Mouse (Mus musculus): ENCODE data around the gene Nubp2.
A peak's percentile ranks its signal among the peaks of the same experiment; 100 is the strongest.

Gene Nubp2

GRCm38 (mm10) chr17:24886134-24886931 is at the start of gene Nubp2, which contains the start of gene Spsb3:
Gene Nubp2, minus strand, starts transcription at chr17:24886349.
Gene Spsb3, plus strand, starts transcription at chr17:24886643.
- DNase-seq (ENCODE audit: low read depth, low spot score), result peak; percentile 99

DNA sequence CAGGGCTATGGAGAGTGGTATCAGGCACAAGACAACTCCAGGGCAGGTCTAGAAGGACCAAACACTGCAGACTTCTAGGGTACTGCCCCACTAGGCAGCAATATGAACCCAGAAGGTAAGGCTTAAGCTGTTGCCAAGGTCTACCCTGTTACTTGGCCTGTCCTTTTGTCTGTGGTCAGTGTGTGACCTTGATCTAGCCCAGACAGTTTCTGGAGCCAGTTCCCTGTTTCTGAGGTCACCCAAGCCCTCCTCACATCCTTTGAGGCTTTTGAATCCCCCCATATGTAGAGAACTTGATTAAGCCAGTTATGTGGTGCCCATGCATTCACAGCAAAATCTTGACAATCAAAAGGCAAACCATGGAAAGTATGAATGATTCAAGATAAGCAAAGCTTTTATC is 49.5 kb upstream of the Nubp2 start:
- no peak for DNase-seq (ENCODE audit: low read depth, low spot score)

DNA sequence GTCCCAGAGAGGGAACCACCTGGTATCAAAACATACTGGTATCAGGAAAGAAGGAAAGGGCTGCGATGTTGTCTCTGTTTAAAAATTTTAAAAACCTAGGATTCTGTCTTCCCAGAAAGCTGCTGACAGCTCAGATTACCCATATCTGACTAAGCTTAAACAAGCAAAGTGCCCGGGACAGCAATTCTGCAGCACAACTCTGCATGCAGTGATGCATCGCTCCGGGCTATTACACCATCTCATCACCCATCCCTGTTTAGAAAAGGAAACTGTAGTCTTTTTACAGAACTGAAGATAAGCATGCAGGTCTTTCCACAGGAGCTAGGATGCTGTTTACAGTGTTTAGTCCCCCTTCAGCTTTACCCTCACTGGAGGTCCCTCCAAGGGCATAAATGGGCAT is 48.8 kb upstream of the Nubp2 start:
- DNase-seq (ENCODE audit: low read depth, low spot score), result no peak

GRCm38 (mm10) chr17:24933163-24933562 is 47.0 kb upstream of the Nubp2 start:
- no peak for DNase-seq (ENCODE audit: low read depth, low spot score)

DNA sequence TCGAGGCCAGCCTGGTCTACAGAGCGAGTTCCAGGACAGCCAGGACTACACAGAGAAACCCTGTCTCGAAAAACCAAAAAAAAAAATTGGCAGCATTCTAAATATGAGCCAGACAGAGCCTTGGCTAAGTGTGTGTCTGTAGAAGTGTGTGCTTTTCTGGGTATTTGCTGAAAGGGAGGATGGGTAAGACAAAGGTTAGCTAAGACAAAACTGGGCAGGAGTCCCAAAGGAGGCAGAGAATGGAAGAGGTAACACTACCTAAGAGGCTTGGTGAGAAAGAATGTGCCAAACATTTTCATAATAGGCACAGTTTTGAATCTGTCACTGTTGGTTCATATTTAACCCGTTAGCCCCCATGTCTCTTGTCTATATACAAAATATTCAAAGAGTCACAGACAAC is 46.3 kb upstream of the Nubp2 start:
- no peak for DNase-seq (ENCODE audit: low read depth, low spot score)

DNA sequence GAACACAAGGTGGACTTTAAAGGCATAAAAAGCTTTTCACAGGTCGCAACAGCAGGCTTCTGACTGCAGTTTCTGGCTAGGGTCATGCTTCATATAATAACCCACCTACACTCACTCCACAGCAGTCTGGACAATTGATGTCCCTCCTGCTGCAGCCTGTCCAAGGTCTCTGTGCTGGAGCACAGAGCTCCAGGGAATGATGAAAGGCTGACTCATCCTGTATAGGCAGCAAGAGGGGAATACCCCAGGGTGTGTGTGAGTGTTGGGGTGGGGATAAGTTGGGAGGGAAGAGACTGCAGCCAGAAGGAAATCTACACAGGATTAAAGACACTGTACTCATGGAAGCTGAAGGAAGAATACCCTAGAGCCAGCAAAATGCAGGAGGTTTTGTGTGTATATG is 43.4 kb upstream of the Nubp2 start:
- no peak for DNase-seq (ENCODE audit: low read depth, low spot score)

GRCm38 (mm10) chr17:24923246-24923645 is 37.1 kb upstream of the Nubp2 start:
- DNase-seq (ENCODE audit: low read depth, low spot score), result no peak

DNA sequence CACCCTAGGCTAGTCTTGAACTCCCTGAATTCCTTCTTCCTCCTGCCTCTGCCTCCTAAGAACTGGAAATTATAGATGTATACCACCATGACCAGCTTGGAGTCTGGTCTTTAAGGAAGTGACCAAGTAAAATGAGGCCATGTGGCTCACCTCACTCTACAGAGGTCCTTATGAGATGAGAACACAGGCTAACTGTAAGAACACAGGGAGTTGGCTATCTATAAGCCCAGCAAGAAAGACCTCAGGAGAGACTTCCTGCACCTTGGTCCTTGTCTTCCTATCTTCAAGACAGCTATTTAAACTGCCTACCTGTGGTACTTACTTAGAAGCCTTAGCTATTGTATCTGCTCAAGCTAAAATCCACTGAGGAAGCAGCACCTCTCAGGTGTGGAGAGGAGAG is 27.8 kb upstream of the Nubp2 start:
- no peak for DNase-seq (ENCODE audit: low read depth, low spot score)

DNA sequence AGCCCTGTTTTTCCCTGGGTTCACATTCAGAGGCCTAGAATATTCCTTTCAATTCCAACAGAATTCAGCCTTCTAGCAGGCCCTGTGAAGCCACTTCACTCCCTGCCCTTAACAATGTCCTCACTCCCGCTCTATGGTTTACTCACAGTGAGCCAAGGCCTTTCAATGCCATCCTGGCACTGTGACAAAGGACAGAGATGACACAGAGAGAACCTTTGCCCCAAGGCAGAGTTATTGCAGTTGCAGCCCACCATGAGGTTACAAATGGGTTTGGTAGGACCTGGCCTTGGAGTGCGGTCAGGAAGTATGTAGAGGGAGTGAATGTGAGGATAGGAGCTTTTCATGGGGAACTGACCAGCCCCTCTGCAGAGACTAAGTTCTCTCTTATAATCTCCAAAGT is 21.4 kb upstream of the Nubp2 start:
- DNase-seq (ENCODE audit: low read depth, low spot score), result no peak

DNA sequence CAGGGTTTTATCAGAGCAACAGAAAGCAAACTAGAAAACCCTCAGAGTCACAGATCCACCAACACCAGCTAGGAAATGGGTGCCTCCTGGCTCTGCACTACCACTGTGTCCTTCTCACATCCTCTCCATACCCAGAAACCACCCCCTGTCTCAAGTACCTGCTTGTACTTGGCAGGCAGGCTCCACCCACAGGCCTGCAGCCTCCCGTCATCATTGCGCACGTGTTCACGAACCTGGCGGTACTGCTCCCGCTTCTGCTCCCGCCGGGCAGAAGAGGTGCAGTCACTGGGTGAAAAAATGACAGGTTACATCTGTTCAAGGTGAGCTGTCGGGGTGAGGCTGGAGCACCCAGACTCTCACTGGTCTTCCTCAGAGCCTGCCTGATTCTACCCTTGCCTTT is 17.6 kb upstream of the Nubp2 start:
- no peak for DNase-seq (ENCODE audit: low read depth, low spot score)

DNA sequence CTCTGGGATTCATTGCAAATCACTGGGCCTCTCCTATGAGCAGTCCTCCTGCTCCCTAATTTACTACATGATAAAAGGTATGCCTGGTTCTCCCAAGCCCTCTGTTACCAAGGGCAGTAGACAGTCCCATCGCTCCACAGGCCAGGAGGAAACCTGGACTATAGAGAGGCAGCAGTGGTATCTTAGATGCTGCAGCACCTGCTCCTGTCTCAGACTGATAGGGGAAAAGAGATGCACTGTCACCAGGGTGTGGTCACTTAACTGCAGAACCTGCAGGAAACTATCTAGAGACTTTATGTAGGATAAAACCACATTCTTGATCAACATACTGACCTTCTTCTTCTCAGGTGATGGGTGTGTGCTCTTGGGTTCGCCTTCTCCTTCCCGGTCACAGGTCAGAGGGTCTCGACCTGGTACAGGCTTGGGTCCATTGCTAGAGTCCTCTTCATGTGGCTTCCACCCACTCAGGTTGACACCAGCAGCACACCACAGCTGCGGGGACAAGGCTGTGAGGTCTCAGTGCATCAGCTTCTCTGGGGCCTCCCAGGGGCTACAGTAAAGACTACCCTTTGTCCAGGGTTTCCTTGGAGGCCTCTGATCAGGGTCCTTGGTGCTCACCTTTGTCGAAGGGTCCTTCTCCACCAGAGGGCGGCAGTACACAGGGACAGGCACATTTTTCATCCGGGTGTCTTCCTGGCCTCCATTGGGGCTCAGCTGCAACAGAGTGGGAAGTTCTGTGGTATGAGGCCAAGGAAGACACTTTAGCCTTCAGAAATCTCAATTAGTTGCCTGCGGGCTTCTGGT is 16.7 kb upstream of the Nubp2 start:
- peak; percentile 40 for DNase-seq (ENCODE audit: low read depth, low spot score)

DNA sequence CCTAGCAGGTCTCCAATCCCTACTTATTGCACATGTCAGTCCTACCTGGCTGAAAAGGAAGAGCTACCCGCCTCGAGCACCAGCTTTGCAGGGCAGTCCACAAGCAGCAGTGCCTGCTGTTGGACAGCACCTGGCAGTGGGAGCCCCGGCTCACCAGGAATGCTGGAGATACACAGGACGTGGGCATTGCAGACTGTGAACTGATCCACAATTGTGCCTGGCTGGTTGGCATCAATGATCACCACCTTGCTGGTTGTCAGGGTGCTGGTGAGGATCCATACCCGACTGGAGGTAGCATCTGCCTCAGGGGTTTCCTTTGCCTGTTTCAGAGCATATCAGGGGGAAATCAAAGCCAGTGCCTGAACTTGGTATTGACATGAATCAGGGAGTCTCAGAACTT is 16.0 kb upstream of the Nubp2 start:
- DNase-seq (ENCODE audit: low read depth, low spot score), result no peak

DNA sequence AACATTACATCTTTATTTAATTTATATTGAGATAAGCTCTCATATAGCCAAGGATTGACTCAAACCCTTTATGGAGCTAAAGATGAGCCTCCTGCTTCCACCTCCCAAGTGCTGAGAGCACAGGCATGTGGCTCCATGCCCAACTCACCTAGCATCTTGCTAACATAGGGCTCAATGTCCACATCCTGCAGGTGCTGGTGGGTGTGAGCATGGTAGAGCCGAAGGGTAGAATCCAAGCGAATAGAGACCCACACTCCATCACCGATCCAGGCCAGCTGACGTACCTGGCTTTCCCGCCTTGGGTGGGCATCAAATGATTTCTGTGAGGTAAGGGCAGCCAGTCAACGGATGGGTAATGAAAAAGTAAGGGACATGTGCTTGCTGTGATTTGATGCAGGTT is 13.9 kb upstream of the Nubp2 start:
- no peak for DNase-seq (ENCODE audit: low read depth, low spot score)

DNA sequence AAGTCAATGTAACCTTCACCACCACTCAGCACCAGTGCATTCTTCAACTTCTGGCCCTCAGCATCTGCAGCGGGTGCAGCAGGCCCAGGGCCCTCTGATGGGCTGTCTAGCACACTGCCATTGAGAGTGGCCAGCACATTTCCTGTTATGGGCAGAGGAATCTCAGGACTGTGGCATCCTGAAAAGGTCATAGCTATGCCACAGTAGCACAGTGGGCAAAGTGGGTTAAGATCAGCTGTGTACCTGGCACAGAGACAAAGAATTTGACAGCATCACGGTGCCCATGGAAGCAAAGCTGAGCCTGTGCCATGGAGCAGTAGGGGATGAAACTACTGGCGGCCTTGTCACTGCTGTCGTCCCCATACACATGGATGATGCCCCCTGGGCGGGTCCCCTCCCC is 13.0 kb upstream of the Nubp2 start:
- no peak for DNase-seq (ENCODE audit: low read depth, low spot score)

- no peak for DNase-seq (ENCODE audit: low read depth, low spot score)
These were observed 12.1 kb upstream of the Nubp2 start for GRCm38 (mm10) chr17:24898041-24898854.

GRCm38 (mm10) chr17:24897600-24897999 is 11.5 kb upstream of the Nubp2 start:
- DNase-seq (ENCODE audit: low read depth, low spot score), result no peak

- no peak for DNase-seq (ENCODE audit: low read depth, low spot score)
These were observed 10.8 kb upstream of the Nubp2 start for GRCm38 (mm10) chr17:24896993-24897269.

DNA sequence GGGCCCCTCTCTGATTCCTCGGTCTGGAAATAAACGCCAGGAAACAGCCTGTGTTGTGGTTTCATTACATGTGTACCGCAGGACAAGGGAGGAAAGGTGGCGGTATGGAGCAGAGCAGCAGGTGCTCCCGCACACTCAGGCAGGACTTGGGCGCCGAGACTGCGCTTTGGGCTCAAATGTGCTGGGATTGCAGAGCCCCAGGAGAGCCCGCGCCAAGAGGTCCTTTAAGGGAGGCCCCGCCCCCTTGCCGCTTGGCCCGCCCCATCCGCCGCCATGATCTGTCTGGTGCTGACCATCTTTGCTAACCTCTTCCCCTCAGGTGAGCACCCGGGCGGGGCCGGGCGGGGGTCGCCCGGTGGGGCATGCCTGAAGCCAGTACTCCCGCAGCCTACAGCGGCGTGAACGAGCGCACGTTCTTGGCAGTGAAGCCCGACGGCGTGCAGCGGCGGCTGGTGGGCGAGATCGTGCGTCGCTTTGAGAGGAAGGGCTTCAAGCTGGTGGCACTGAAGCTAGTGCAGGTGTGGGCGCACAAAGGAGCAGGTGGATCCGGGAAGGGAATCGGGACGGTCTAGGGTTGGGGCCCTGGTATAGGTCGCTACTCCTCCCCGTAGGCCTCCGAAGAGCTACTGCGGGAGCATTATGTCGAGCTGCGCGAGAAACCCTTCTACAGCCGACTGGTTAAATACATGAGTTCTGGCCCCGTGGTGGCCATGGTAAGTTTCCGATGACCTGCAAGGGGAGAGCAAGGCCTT is 10.3 kb upstream of the Nubp2 start, which contains the start of gene Nme3:
Gene Nme3, plus strand, starts transcription at position 260 of the 752 bp plus-strand sequence.
- DNase-seq (ENCODE audit: low read depth, low spot score), result peak; percentile 63

GRCm38 (mm10) chr17:24895571-24896240 is 9.6 kb upstream of the Nubp2 start:
- no peak for DNase-seq (ENCODE audit: low read depth, low spot score)

- peak; percentile 91 for DNase-seq (ENCODE audit: low read depth, low spot score)
These were observed 8.9 kb upstream of the Nubp2 start, which contains the start of the genes Eme2 and Mrps34 for GRCm38 (mm10) chr17:24894995-24895547. Gene Eme2, minus strand, starts transcription at chr17:24895087. Gene Mrps34, plus strand, starts transcription at chr17:24895116.

Measured in mesoderm, embryonic 11.5 days (tissue).